In genomic region chr17:43116748-43117147, GRCm38 (mm10) we compare ENCODE assay signal across 24 mouse cellular contexts.
A peak's percentile ranks its signal among the peaks of the same experiment; 100 is the strongest.
DNase-seq lines count a peak whose midpoint lies in the region; ATAC-seq and TF ChIP-seq lines count a peak whose summit lies in the region.
"Had no signal": no experiment of that assay in that cellular context is flagged by ENCODE, and none has a peak within 500 bp of the region (broad histone marks: within the 10 kb centered on the region; RNA-seq: fewer than 3 reads in every experiment).

No protein-coding gene starts in this region.

- peak; percentile 74 for ATAC-seq in intestine, embryonic 15.5 days
- peak; percentile 55 for ATAC-seq in kidney, embryonic 15.5 days (replicated peaks; ENCODE audit: low FRiP score)
- peak; percentile 68; the same call in 1 of the 2 replicates for ATAC-seq in limb, embryonic 14.5 days (ENCODE audit: low FRiP score, low read depth)
- no peak for ATAC-seq in erythroid progenitor cell, adult 5-6 weeks (replicated peaks; ENCODE audit: low FRiP score, poor library complexity, severe bottlenecking)
- ATAC-seq: liver, postnatal 0 days had no signal

- H3K4me3 ChIP-seq in heart, embryonic 10.5 days = no peak overlapping the region
- no peak overlapping the region for H3K4me3 ChIP-seq in intestine, embryonic 15.5 days (replicated peaks)
- no peak overlapping the region for H3K4me3 ChIP-seq in kidney, embryonic 15.5 days (replicated peaks)
- no peak overlapping the region for H3K4me3 ChIP-seq in limb, embryonic 14.5 days (replicated peaks; ENCODE audit: low read length)
- H3K4me3 ChIP-seq: embryonic facial prominence, embryonic 13.5 days; forebrain, embryonic 10.5 days; hindbrain, embryonic 15.5 days; neural tube, embryonic 15.5 days; stomach, embryonic 15.5 days had no signal

- H3K36me3 ChIP-seq in heart, embryonic 10.5 days = no peaks in the 10 kb centered on the region
- H3K36me3 ChIP-seq in intestine, embryonic 15.5 days = no peaks in the 10 kb centered on the region
- no peaks in the 10 kb centered on the region for H3K36me3 ChIP-seq in kidney, embryonic 15.5 days
- no peaks in the 10 kb centered on the region for H3K36me3 ChIP-seq in limb, embryonic 14.5 days (ENCODE audit: control insufficient read depth, insufficient read depth, low read length)
- H3K36me3 ChIP-seq: embryonic facial prominence, embryonic 13.5 days; forebrain, embryonic 10.5 days; hindbrain, embryonic 15.5 days; neural tube, embryonic 15.5 days; stomach, embryonic 15.5 days had no signal

- no peak for TF ChIP-seq POLR2A in limb, embryonic 14.5 days (IDR thresholded peaks at IDR 0.05; ENCODE audit: borderline replicate concordance, extremely low read depth, insufficient read depth, insufficient read length)

- DNase-seq in heart, embryonic 10.5 days (ENCODE audit: low spot score) = peak; percentile 57
- DNase-seq in heart, postnatal 4 days = no peak
- DNase-seq in limb, embryonic 14.5 days (ENCODE audit: low spot score) = peak; percentile 73
- DNase-seq in left cerebral cortex, postnatal 4 days = no peak
- DNase-seq in urinary bladder, postnatal 25 days (ENCODE audit: low spot score) = no peak
- DNase-seq: adrenal gland, postnatal 14 days; B cell, adult 2 months; cerebellum, adult 18-20 months; gastrocnemius, postnatal 14 days; heart, postnatal 14 days; layer of hippocampus, postnatal 36 days; liver, postnatal 0 days; spleen, adult 18-20 months; thymus, adult 2 months had no signal

- no peak overlapping the region for H3K27ac ChIP-seq in heart, embryonic 10.5 days
- 0 out of 2 replicates have a peak overlapping the region, but pooled peaks have one; percentile 48 for H3K27ac ChIP-seq in intestine, embryonic 15.5 days
- 0 out of 2 replicates have a peak overlapping the region, but pooled peaks have one; percentile 27 for H3K27ac ChIP-seq in kidney, embryonic 15.5 days
- H3K27ac ChIP-seq in limb, embryonic 14.5 days (replicated peaks; ENCODE audit: low read depth, low read length) = no peak overlapping the region
- H3K27ac ChIP-seq: embryonic facial prominence, embryonic 13.5 days; forebrain, embryonic 10.5 days; hindbrain, embryonic 15.5 days; macrophage; neural tube, embryonic 15.5 days; stomach, embryonic 15.5 days had no signal

- no peaks in the 10 kb centered on the region for H3K27me3 ChIP-seq in heart, embryonic 10.5 days (ENCODE audit: insufficient read depth, poor library complexity, severe bottlenecking)
- no peaks in the 10 kb centered on the region for H3K27me3 ChIP-seq in intestine, embryonic 15.5 days (replicated peaks)
- no peaks in the 10 kb centered on the region for H3K27me3 ChIP-seq in kidney, embryonic 15.5 days
- H3K27me3 ChIP-seq in limb, embryonic 14.5 days (ENCODE audit: control insufficient read depth, insufficient read depth, low read length) = no peaks in the 10 kb centered on the region
- H3K27me3 ChIP-seq: embryonic facial prominence, embryonic 13.5 days; hindbrain, embryonic 15.5 days; neural tube, embryonic 15.5 days; stomach, embryonic 15.5 days had no signal

- H3K4me2 ChIP-seq in intestine, embryonic 15.5 days (replicated peaks) = no peak overlapping the region
- H3K4me2 ChIP-seq in kidney, embryonic 15.5 days = no peak overlapping the region
- H3K4me2 ChIP-seq in limb, embryonic 14.5 days (replicated peaks; ENCODE audit: low read depth, low read length, severe bottlenecking) = no peak overlapping the region
- H3K4me2 ChIP-seq: embryonic facial prominence, embryonic 13.5 days; hindbrain, embryonic 15.5 days; midbrain, embryonic 11.5 days; neural tube, embryonic 15.5 days; stomach, embryonic 15.5 days had no signal

- 77% methylated on average over 10 of the region's 10 CpGs for WGBS in heart, embryonic 10.5 days
- WGBS in intestine, embryonic 15.5 days = 42% methylated on average over 10 of the region's 10 CpGs
- 48% methylated on average over 10 of the region's 10 CpGs for WGBS in kidney, embryonic 15.5 days
- 23% methylated on average over 10 of the region's 10 CpGs for WGBS in limb, embryonic 14.5 days

- H3K4me1 ChIP-seq in heart, embryonic 10.5 days = no peaks in the 10 kb centered on the region
- 0 out of 2 replicates have a peak, but pooled peaks cover 9% of the 10 kb centered on the region for H3K4me1 ChIP-seq in intestine, embryonic 15.5 days (replicated peaks)
- H3K4me1 ChIP-seq in kidney, embryonic 15.5 days = peaks cover 25% of the 10 kb centered on the region
- H3K4me1 ChIP-seq in limb, embryonic 14.5 days (ENCODE audit: control insufficient read depth, insufficient read depth, low read length) = peaks cover 5% of the 10 kb centered on the region; the same call in 1 of the 2 replicates
- H3K4me1 ChIP-seq: embryonic facial prominence, embryonic 13.5 days; forebrain, embryonic 10.5 days; stomach, embryonic 15.5 days had no signal

- no peak overlapping the region for H3K9ac ChIP-seq in intestine, embryonic 15.5 days
- H3K9ac ChIP-seq in kidney, embryonic 15.5 days = no peak overlapping the region
- no peak overlapping the region for H3K9ac ChIP-seq in limb, embryonic 14.5 days (ENCODE audit: low read depth, low read length, severe bottlenecking)
- H3K9ac ChIP-seq: embryonic facial prominence, embryonic 13.5 days; hindbrain, embryonic 15.5 days; liver, postnatal 0 days; neural tube, embryonic 15.5 days; stomach, embryonic 15.5 days had no signal

- intact Hi-C loops in left cerebral cortex, postnatal 4 days (cut with DNase I) = no loop called here

- no peaks in the 10 kb centered on the region for H3K9me3 ChIP-seq in heart, embryonic 10.5 days
- H3K9me3 ChIP-seq in intestine, embryonic 15.5 days = no peaks in the 10 kb centered on the region
- no peaks in the 10 kb centered on the region for H3K9me3 ChIP-seq in kidney, embryonic 15.5 days (replicated peaks)
- no peaks in the 10 kb centered on the region for H3K9me3 ChIP-seq in limb, embryonic 14.5 days (ENCODE audit: control insufficient read depth, low read length)
- H3K9me3 ChIP-seq: embryonic facial prominence, embryonic 13.5 days; forebrain, embryonic 10.5 days; hindbrain, embryonic 15.5 days; neural tube, embryonic 15.5 days; stomach, embryonic 15.5 days had no signal

Comparison
In these comparisons a context has a peak if more than half of its experiments do, and no peak if none do; other contexts are left out.
1. DNase-seq: peak in heart, embryonic 10.5 days (single experiment) and limb, embryonic 14.5 days (single experiment); none in heart, postnatal 4 days (single experiment), left cerebral cortex, postnatal 4 days (single experiment) and urinary bladder, postnatal 25 days (single experiment).
2. H3K27ac ChIP-seq: peak in intestine, embryonic 15.5 days (single experiment) and kidney, embryonic 15.5 days (single experiment); none in heart, embryonic 10.5 days (single experiment) and limb, embryonic 14.5 days (single experiment).